Mouse (Mus musculus) induced T-regulatory cell, adult 2 months (primary cell): ENCODE results near the gene Auh.

Source experiments
- DNase-seq: peaks from one replicate; pipeline ENCODE4 v3.0.0-alpha.2; 2012; ENCODE audit warnings: low read depth

Gene Auh

DNA sequence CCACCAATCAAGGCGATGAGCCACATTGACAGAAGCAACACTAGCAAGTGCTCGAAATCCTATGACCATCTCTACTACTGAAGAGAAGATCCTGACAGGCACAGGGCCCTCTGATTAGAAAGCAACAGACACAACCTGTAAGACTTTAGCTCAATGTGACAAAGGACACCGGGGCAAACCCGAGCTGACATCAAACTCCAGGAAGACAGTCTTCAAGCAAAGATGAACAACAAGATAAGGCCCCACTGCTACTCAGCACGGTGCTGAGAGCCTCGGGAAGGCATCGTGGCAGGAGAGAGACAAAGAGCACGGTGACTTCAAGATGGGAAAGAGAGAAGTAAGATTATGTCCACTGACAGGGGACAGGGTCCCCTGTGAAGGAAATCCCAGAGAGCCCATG, 7.5 kb downstream of the Auh start:
- DNase-seq, result peak; percentile 83

- peak; percentile 67 for DNase-seq
These were observed 8.2 kb downstream of the Auh start for GRCm38 (mm10) chr13:52921065-52921825.

- no peak for DNase-seq
These were observed 9.6 kb downstream of the Auh start for GRCm38 (mm10) chr13:52919790-52920352.

- DNase-seq, result no peak
These were observed 11.1 kb downstream of the Auh start for GRCm38 (mm10) chr13:52918333-52918732.

DNA sequence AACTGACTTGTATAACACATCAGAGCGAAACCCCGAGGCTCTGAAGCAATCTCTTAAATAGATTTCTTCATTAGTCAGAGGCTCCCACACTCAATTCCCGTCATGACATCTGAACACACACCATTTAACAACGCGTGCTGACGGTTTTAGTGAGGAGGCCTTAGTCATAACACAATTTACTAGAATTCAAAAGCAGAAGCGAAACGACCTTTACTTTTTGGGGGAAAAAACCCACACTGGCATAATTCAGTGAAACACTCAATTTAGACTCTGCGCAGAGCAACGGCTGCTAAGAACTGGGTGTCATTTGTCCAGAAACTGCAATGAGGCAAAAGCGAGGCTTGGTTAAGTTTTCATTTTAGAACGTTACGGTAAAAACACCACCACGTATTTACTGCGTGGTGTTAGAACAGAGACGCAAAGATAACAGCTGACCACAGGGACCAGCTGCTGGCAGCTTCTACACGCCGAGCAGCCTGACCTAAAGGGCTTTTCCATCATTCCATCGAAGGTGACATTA, 14.8 kb downstream of the Auh start:
- peak; percentile 87 for DNase-seq

- peak; percentile 79 for DNase-seq
These were observed 15.6 kb downstream of the Auh start for GRCm38 (mm10) chr13:52913926-52914325.

GRCm38 (mm10) chr13:52912495-52912894, 17.0 kb downstream of the Auh start:
- no peak for DNase-seq

DNA sequence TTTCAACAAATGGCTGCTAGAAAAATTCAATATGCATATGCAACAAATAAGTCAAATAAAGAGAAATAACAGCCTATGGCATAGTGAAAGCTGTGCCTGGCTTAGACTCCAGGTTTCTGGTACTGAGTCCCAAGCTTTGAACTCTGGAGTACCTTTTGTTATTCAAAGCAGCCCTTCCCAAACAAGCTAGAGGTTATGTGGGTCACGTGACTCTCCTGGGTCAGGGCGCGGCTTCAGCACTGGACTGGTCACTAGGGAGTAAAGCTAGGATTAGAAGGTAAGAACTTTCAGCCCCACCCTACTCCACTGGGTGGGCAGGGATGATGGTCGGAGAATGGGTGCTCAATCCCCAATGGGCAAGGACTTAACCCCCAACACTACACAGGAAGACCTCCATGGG, 18.2 kb downstream of the Auh start:
- DNase-seq, result no peak

- DNase-seq, result no peak
These were observed 23.2 kb downstream of the Auh start for GRCm38 (mm10) chr13:52906296-52906695.

GRCm38 (mm10) chr13:52904175-52904574, 25.3 kb downstream of the Auh start:
- no peak for DNase-seq

- peak; percentile 37 for DNase-seq
These were observed 25.7 kb downstream of the Auh start for GRCm38 (mm10) chr13:52903767-52904166.

DNA sequence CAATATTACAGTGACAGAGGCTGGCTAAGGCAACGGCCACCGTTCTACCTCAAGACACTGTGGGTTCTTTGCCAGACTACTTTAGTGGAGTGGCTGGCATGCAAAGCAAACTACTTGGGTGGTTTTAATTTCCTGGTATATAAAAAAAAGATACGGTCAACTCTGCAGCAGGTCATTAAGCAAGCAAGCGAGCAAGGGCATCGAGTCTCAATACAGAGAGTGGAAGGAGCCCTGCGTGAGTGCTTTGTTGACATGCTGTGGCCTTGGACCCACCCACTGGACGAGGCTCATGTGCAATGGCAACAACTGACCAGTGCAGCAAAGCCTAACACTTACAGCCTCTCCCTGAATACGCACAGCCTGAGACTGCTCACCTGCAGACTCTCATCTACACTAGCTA, 27.0 kb downstream of the Auh start:
- DNase-seq, result no peak

GRCm38 (mm10) chr13:52899664-52900063, 29.8 kb downstream of the Auh start:
- no peak for DNase-seq

- DNase-seq, result no peak
These were observed 31.7 kb downstream of the Auh start for GRCm38 (mm10) chr13:52897806-52898205.

DNA sequence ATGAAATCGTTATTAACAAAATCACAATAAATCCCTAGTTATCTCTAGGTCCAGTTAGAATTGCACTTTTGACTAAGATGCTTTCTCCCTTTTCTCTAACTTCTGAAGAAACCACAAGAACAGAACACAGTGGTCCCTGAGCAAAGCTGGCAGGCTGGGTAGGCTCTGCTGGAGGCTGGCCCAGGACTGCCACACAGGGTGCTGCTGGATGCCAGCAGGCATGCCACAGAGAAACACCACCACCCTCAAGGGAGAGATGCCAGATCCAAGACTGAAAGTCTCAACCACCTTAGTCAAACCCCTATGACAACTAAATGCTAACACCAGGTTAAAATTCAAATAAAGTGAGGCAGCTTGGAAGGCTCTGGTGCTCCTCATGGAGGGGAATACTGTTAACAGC, 36.7 kb downstream of the Auh start:
- DNase-seq, result no peak

DNA sequence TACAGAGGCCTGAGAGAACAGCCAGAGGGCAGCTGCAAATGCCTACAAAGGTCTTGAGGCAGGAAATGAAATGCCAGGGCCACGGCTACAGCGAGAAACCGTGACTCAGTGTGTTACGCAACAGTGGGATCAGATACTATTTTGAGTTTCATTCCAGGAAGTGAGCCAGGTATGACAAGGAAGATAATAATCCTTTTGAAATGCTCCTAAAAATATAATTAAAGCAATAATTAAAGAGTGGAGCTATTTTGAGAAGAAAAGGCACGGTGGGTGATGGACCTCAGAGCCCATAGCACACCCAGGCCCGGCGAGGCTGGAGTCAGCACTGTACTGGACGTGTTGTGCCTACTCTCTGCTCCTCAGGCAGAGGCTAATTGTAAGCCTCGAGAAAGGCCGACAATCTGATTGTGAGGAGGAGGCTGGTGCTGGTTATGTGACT, 37.4 kb downstream of the Auh start:
- peak; percentile 43 for DNase-seq

- no peak for DNase-seq
These were observed 39.2 kb downstream of the Auh start for GRCm38 (mm10) chr13:52890313-52890712.

DNA sequence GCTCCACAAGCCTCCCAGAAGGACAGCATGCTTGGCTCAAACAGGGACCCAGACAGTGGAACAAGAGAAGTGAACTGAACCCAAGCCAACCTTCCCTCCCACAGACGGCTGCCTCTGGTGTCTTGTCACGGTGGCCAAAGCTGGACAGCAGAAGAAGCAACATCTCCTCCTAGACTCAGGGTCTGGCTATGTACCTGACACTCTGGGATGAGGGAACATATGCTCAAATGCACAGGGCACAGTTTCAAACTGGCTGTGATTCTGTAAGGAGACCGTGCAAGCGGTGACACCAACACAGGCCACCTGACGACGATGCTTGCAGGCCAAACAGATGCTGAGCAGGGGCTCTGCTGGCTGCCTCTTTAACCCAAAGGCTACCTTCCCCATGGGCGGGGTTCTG, 42.7 kb downstream of the Auh start:
- DNase-seq, result no peak

GRCm38 (mm10) chr13:52883960-52884326, 45.5 kb downstream of the Auh start:
- no peak for DNase-seq

- peak; percentile 70 for DNase-seq
These were observed 46.2 kb downstream of the Auh start for GRCm38 (mm10) chr13:52883084-52883959.

GRCm38 (mm10) chr13:52880386-52880785, 49.1 kb downstream of the Auh start:
- no peak for DNase-seq

DNA sequence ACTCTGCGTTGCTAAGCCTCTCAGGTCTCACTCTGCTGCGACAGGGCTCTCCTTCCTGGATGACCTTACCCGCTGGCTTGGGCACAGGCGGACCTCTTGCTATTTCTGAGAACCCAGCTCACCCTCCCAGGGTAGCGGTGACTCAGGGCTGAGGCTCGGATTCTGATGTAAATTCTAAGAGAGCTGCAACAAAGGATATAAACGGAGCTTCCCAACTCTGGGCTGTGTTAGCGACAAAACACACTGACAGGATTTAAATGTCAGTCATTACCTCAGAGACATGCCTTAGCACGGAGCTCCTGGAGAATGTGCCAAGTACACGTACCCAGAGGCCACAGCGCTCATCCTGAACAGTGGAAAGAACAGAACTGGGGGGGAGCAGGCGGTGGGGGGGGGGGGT, 49.6 kb downstream of the Auh start:
- DNase-seq, result no peak

DNA sequence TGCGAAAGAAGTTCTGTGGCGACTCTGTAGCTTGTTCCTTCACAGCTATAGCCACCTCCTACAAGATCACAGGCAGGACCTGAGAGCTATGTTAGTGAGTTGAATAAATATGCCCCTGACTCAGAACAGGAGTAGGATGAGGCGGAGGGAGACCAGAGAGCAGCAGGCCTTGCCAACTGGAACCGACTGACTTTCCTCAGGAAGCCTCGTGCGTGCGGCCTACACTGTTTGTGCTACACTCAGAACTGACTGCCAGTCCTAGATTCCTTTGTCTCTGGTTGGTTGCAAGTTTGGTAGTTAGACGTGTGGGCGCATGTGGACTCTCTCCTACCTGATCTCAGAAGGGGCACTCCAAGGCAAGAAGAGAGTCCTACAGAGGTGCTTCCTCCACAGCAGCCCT, 50.2 kb downstream of the Auh start:
- no peak for DNase-seq
